Mouse (Mus musculus): ENCODE measurements around the gene H2al1a. TPM values are rescaled to one million over a fixed set of nuclear protein-coding genes. Genes with fewer than 3 reads are reported as not detected.
"Not testable (repeated sequence)": the region's sequence is repeated elsewhere in the genome, so short reads cannot be mapped to it uniquely, and the experiment has no call there.

H2al1a gene
- polyA plus RNA-seq, 2 experiments = not detected

- H3K4me3 ChIP-seq (replicated peaks; ENCODE audit: low read length) = no peak overlapping the region
- no peaks in the 10 kb centered on the region for H3K4me1 ChIP-seq (ENCODE audit: control insufficient read depth, insufficient read depth, low read length)
- ATAC-seq (ENCODE audit: low FRiP score, low read depth) (no peak), DNase-seq (ENCODE audit: low spot score) (no peak)
- H3K27me3 ChIP-seq (ENCODE audit: control insufficient read depth, insufficient read depth, low read length) = no peaks in the 10 kb centered on the region
- H3K4me2 ChIP-seq (replicated peaks; ENCODE audit: low read depth, low read length, severe bottlenecking) = no peak overlapping the region
- no peak for TF ChIP-seq POLR2A (IDR thresholded peaks at IDR 0.05; ENCODE audit: borderline replicate concordance, extremely low read depth, insufficient read depth, insufficient read length)
- 55% methylated on average over 14 of the region's 14 CpGs for WGBS
- H3K9me3 ChIP-seq (ENCODE audit: control insufficient read depth, low read length) = no peaks in the 10 kb centered on the region
- no peak overlapping the region for H3K27ac ChIP-seq (replicated peaks; ENCODE audit: low read depth, low read length)
- no peak overlapping the region for H3K9ac ChIP-seq (ENCODE audit: low read depth, low read length, severe bottlenecking)
- no peaks in the 10 kb centered on the region for H3K36me3 ChIP-seq (ENCODE audit: control insufficient read depth, insufficient read depth, low read length)
Measured at GRCm38 (mm10) chrX:11288306-11288882, 10.7 kb upstream of the H2al1a start.

GRCm38 (mm10) chrX:11289244-11289643 lies 9.8 kb upstream of the H2al1a start:
- H3K9ac ChIP-seq (ENCODE audit: low read depth, low read length, severe bottlenecking) = no peak overlapping the region
- DNase-seq (ENCODE audit: low spot score) (no peak), ATAC-seq (ENCODE audit: low FRiP score, low read depth) (no peak)
- no peaks in the 10 kb centered on the region for H3K36me3 ChIP-seq (ENCODE audit: control insufficient read depth, insufficient read depth, low read length)
- H3K4me1 ChIP-seq (ENCODE audit: control insufficient read depth, insufficient read depth, low read length) = no peaks in the 10 kb centered on the region
- H3K27ac ChIP-seq (replicated peaks; ENCODE audit: low read depth, low read length) = no peak overlapping the region
- H3K27me3 ChIP-seq (ENCODE audit: control insufficient read depth, insufficient read depth, low read length) = no peaks in the 10 kb centered on the region
- H3K4me3 ChIP-seq (replicated peaks; ENCODE audit: low read length) = no peak overlapping the region
- WGBS = 80% methylated on average over 4 of the region's 4 CpGs
- no peak overlapping the region for H3K4me2 ChIP-seq (replicated peaks; ENCODE audit: low read depth, low read length, severe bottlenecking)
- TF ChIP-seq POLR2A (IDR thresholded peaks at IDR 0.05; ENCODE audit: borderline replicate concordance, extremely low read depth, insufficient read depth, insufficient read length) = no peak
- no peaks in the 10 kb centered on the region for H3K9me3 ChIP-seq (ENCODE audit: control insufficient read depth, low read length)

- DNase-seq (ENCODE audit: low spot score); ATAC-seq (ENCODE audit: low FRiP score, low read depth); H3K4me2 ChIP-seq (replicated peaks; ENCODE audit: low read depth, low read length, severe bottlenecking); H3K27me3 ChIP-seq (ENCODE audit: control insufficient read depth, insufficient read depth, low read length); H3K4me1 ChIP-seq (ENCODE audit: control insufficient read depth, insufficient read depth, low read length); H3K4me3 ChIP-seq (replicated peaks; ENCODE audit: low read length); H3K27ac ChIP-seq (replicated peaks; ENCODE audit: low read depth, low read length); H3K36me3 ChIP-seq (ENCODE audit: control insufficient read depth, insufficient read depth, low read length); H3K9ac ChIP-seq (ENCODE audit: low read depth, low read length, severe bottlenecking); H3K9me3 ChIP-seq (ENCODE audit: control insufficient read depth, low read length): not testable (repeated sequence)
- WGBS = 100% methylated on average over 1 of the region's 3 CpGs
Measured at GRCm38 (mm10) chrX:11302132-11302531, 3.1 kb downstream of the H2al1a start, which contains the start of gene H2al1b. TSS of gene H2al1b (plus strand) at chrX:11302432.

DNA sequence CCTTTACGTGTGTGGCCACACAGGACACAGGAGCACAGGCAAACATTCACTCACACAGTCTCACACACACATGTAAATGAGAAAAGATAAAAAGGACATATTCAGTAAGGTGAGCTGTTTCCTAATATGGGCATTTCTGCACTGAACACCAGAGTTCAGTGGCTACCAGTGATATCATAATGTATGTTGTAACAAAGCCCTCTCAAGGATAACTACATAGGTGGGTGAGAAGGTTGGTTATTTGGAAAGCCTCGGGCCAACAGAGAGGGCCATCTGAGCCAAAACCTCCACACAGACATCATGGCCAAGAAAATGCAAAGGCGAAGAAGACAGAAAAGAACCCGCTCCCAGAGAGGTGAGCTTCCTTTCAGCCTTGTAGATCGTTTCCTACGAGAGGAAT lies 6.3 kb downstream of the H2al1a start, which contains the start of gene H2al1c:
Gene H2al1c (plus strand): TSS at position 301 of the 400 bp plus-strand sequence.
- not testable (repeated sequence) for H3K9ac ChIP-seq (ENCODE audit: low read depth, low read length, severe bottlenecking); H3K27ac ChIP-seq (replicated peaks; ENCODE audit: low read depth, low read length); H3K27me3 ChIP-seq (ENCODE audit: control insufficient read depth, insufficient read depth, low read length); DNase-seq (ENCODE audit: low spot score); ATAC-seq (ENCODE audit: low FRiP score, low read depth); H3K4me3 ChIP-seq (replicated peaks; ENCODE audit: low read length); H3K36me3 ChIP-seq (ENCODE audit: control insufficient read depth, insufficient read depth, low read length); H3K9me3 ChIP-seq (ENCODE audit: control insufficient read depth, low read length); H3K4me1 ChIP-seq (ENCODE audit: control insufficient read depth, insufficient read depth, low read length); H3K4me2 ChIP-seq (replicated peaks; ENCODE audit: low read depth, low read length, severe bottlenecking)
- WGBS = 71% methylated on average over 1 of the region's 6 CpGs

GRCm38 (mm10) chrX:11308524-11308923 lies 9.5 kb downstream of the H2al1a start, which contains the start of gene H2al1d:
TSS of gene H2al1d (plus strand) at chrX:11308824.
- not testable (repeated sequence) for H3K4me3 ChIP-seq (replicated peaks; ENCODE audit: low read length); DNase-seq (ENCODE audit: low spot score); H3K27me3 ChIP-seq (ENCODE audit: control insufficient read depth, insufficient read depth, low read length); H3K9me3 ChIP-seq (ENCODE audit: control insufficient read depth, low read length); H3K36me3 ChIP-seq (ENCODE audit: control insufficient read depth, insufficient read depth, low read length); H3K27ac ChIP-seq (replicated peaks; ENCODE audit: low read depth, low read length); H3K9ac ChIP-seq (ENCODE audit: low read depth, low read length, severe bottlenecking); H3K4me1 ChIP-seq (ENCODE audit: control insufficient read depth, insufficient read depth, low read length); H3K4me2 ChIP-seq (replicated peaks; ENCODE audit: low read depth, low read length, severe bottlenecking); ATAC-seq (ENCODE audit: low FRiP score, low read depth)
- WGBS = no CpG with 5 or more reads among the region's 6 CpGs

- not testable (repeated sequence) for H3K9me3 ChIP-seq (ENCODE audit: control insufficient read depth, low read length); H3K36me3 ChIP-seq (ENCODE audit: control insufficient read depth, insufficient read depth, low read length); H3K27me3 ChIP-seq (ENCODE audit: control insufficient read depth, insufficient read depth, low read length); H3K4me3 ChIP-seq (replicated peaks; ENCODE audit: low read length); DNase-seq (ENCODE audit: low spot score); H3K27ac ChIP-seq (replicated peaks; ENCODE audit: low read depth, low read length); H3K4me2 ChIP-seq (replicated peaks; ENCODE audit: low read depth, low read length, severe bottlenecking); ATAC-seq (ENCODE audit: low FRiP score, low read depth); H3K4me1 ChIP-seq (ENCODE audit: control insufficient read depth, insufficient read depth, low read length); H3K9ac ChIP-seq (ENCODE audit: low read depth, low read length, severe bottlenecking)
- WGBS = no CpG with 5 or more reads among the region's 3 CpGs
Measured at GRCm38 (mm10) chrX:11311634-11312033, 12.6 kb downstream of the H2al1a start, which contains the start of gene H2al1e. TSS of gene H2al1e (plus strand) at chrX:11311934.

- not testable (repeated sequence) for H3K27ac ChIP-seq (replicated peaks; ENCODE audit: low read depth, low read length); DNase-seq (ENCODE audit: low spot score); H3K4me3 ChIP-seq (replicated peaks; ENCODE audit: low read length); H3K9me3 ChIP-seq (ENCODE audit: control insufficient read depth, low read length); ATAC-seq (ENCODE audit: low FRiP score, low read depth); H3K4me1 ChIP-seq (ENCODE audit: control insufficient read depth, insufficient read depth, low read length); H3K4me2 ChIP-seq (replicated peaks; ENCODE audit: low read depth, low read length, severe bottlenecking); H3K9ac ChIP-seq (ENCODE audit: low read depth, low read length, severe bottlenecking); H3K27me3 ChIP-seq (ENCODE audit: control insufficient read depth, insufficient read depth, low read length); H3K36me3 ChIP-seq (ENCODE audit: control insufficient read depth, insufficient read depth, low read length)
- WGBS = no CpG with 5 or more reads among the region's 6 CpGs
Measured at GRCm38 (mm10) chrX:11314858-11315257, 15.8 kb downstream of the H2al1a start, which contains the start of gene H2al1f. TSS of gene H2al1f (plus strand) at chrX:11315158.

DNA sequence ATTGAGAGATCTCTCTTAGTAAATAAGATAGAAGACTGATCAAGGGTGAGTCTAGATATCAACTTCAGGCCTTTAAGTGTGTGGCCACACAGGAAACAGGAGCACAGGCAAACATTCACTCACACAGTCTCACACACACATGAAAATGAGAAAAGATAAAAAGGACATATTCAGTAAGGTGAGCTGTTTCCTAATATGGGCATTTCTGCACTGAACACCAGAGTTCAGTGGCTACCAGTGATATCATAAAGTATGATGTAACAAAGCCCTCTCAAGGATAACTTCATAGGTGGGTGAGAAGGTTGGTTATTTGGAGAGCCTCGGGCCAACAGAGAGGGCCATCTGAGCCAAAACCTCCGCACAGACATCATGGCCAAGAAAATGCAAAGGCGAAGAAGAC lies 18.9 kb downstream of the H2al1a start, which contains the start of gene H2al1g:
Gene H2al1g (plus strand): TSS at position 301 of the 400 bp plus-strand sequence.
- DNase-seq (ENCODE audit: low spot score); H3K4me2 ChIP-seq (replicated peaks; ENCODE audit: low read depth, low read length, severe bottlenecking); H3K36me3 ChIP-seq (ENCODE audit: control insufficient read depth, insufficient read depth, low read length); H3K9ac ChIP-seq (ENCODE audit: low read depth, low read length, severe bottlenecking); H3K4me3 ChIP-seq (replicated peaks; ENCODE audit: low read length); H3K27me3 ChIP-seq (ENCODE audit: control insufficient read depth, insufficient read depth, low read length); ATAC-seq (ENCODE audit: low FRiP score, low read depth); H3K27ac ChIP-seq (replicated peaks; ENCODE audit: low read depth, low read length); H3K9me3 ChIP-seq (ENCODE audit: control insufficient read depth, low read length); H3K4me1 ChIP-seq (ENCODE audit: control insufficient read depth, insufficient read depth, low read length): not testable (repeated sequence)
- WGBS = no CpG with 5 or more reads among the region's 3 CpGs
